Mouse (Mus musculus) 3T3-L1 (cell line): ENCODE measurements around the gene Slc25a45.

Experiments used
- DNase-seq: peaks from one replicate; pipeline ENCODE4 v3.0.0-alpha.2; 2015; ENCODE audit warnings: low read depth, low spot score

Gene Slc25a45

DNA sequence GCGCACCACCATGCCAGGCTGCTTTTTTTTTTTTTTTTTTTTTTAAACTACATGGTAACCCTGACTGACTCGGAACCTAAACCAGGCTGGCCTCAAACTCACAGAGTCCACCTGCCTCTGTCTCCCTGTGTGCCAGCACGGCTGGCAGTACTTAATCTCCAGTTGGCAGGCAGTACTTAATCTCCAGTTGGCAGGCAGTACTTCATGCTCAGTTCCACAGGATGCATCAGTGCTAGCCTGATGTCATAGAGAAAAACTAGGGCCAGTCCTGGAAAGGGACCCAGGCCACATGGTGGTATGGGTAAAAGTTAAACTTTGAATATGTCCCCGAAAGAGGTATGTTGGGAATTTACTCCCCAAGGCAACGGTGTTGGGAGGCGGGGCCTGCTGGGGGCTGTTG is 50.5 kb downstream of the Slc25a45 start:
- peak; percentile 41 for DNase-seq

GRCm38 (mm10) chr19:5928546-5928945 is 50.9 kb downstream of the Slc25a45 start:
- no peak for DNase-seq

DNA sequence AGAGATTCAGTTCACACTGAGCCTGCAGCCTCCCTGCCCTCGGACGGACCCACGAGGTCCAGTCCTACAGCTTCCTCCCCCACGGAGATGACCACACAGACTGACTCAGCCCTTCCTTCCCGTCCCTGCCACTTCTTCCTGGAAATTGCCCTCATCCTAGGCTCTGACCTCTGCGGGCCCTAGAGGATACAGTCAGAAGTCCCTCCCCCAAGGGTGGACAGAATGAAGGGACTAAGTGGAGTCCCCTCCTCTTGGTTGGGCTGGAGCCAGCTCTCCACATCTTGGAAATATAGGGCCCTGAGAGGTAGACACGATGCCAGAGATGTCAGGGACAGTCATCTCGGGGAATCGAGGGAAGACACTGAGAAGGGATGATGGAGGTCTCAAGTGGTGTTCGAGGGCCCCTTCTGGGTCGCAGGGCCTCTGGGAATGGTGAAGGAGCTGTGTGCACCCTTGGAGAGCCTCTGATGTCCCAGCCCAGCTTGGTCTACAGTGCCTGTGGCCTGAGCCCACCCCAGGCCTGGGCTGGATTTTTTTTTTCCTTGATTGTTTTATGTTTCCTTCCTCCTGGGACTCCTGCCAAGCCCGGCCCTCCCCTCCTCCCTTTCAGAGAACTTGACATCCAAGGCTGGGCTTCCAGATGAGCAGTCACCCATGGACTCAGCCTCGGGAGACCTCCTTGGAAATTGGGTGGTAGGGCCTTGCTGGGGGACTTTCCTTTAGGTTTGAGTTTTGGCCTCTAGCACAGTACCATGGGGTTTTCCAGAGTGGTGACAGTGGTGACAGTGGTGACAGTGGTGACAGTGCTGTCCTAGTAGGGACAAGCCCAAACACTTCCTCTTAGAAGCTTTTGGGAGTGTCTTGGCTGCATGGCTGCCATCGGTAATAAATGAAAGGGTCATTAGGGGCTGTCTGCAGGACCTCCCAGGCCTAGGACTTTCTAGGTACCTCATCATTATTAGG is 52.3 kb downstream of the Slc25a45 start:
- no peak for DNase-seq

- no peak for DNase-seq
Observed at GRCm38 (mm10) chr19:5935266-5935665, 57.7 kb downstream of the Slc25a45 start.
